Mouse (Mus musculus): ENCODE results near the gene Rps8. TPM values are rescaled to one million over a fixed set of nuclear protein-coding genes. Genes with fewer than 3 reads are reported as not detected.

Rps8 gene
- polyA plus RNA-seq, 1 experiment = 3,907 TPM

- Histone ChIP-seq H3K79me2 (ENCODE audit: control insufficient read depth, insufficient read depth) (peaks cover 7% of the 10 kb centered on the region), H3K4me3 (peak overlapping the region; percentile 20), H3ac (ENCODE audit: control insufficient read depth, insufficient read length) (no peak overlapping the region), H3K36me3 (ENCODE audit: control insufficient read depth, insufficient read depth) (peaks cover 3% of the 10 kb centered on the region), H3K27me3 (ENCODE audit: control insufficient read depth, insufficient read depth, insufficient read length) (no peaks in the 10 kb centered on the region), H3K4me2 (ENCODE audit: low read depth) (peak overlapping the region; percentile 60)
- TF ChIP-seq POLR2AphosphoS2 (IDR thresholded peaks at IDR 0.05; ENCODE audit: insufficient read length, low read depth) = no peak
Observed at GRCm38 (mm10) chr4:117123546-117124217, 32.4 kb downstream of the Rps8 start.

- TF ChIP-seq TCF12 (IDR thresholded peaks at IDR 0.05; ENCODE audit: insufficient read depth, poor library complexity, severe bottlenecking) = no peak
- no peak for TF ChIP-seq TCF3 (IDR thresholded peaks at IDR 0.05; ENCODE audit: insufficient read length, low read depth)
- no peak for TF ChIP-seq MAX (IDR thresholded peaks at IDR 0.05; ENCODE audit: low read depth)
- no peak for TF ChIP-seq CEBPB (IDR thresholded peaks at IDR 0.05; ENCODE audit: insufficient read depth, poor library complexity, severe bottlenecking)
- no peak for TF ChIP-seq POLR2A (IDR thresholded peaks at IDR 0.05; ENCODE audit: insufficient read length, low read depth)
- TF ChIP-seq E2F4 (IDR thresholded peaks at IDR 0.05; ENCODE audit: insufficient read depth) = no peak
- TF ChIP-seq SRF (IDR thresholded peaks at IDR 0.05; ENCODE audit: control insufficient read depth, insufficient read length, low read depth) = no peak
- TF ChIP-seq POLR2AphosphoS2 (IDR thresholded peaks at IDR 0.05; ENCODE audit: insufficient read length, low read depth) = no peak
- no peak for TF ChIP-seq USF1 (IDR thresholded peaks at IDR 0.05; ENCODE audit: low read depth)
- no peak for TF ChIP-seq REST (IDR thresholded peaks at IDR 0.05; ENCODE audit: insufficient read depth, insufficient read length)
- TF ChIP-seq MYOG (IDR thresholded peaks at IDR 0.05; ENCODE audit: control insufficient read depth in 1 of 3, insufficient read depth in 1 of 3, insufficient read length in 2 of 3, low read depth in 2 of 3) = no peak
- TF ChIP-seq MYOD1 (IDR thresholded peaks at IDR 0.05; ENCODE audit: control insufficient read depth in 1 of 3, insufficient read length in 2 of 3, low read depth in 2 of 3) = no peak
- H3K27me3 ChIP-seq (ENCODE audit: control insufficient read depth, insufficient read depth, insufficient read length) = no peaks in the 10 kb centered on the region
- peaks cover 7% of the 10 kb centered on the region for H3K79me2 ChIP-seq (ENCODE audit: control insufficient read depth, insufficient read depth)
- no peaks in the 10 kb centered on the region for H3K36me3 ChIP-seq (ENCODE audit: control insufficient read depth, insufficient read depth)
- peak overlapping the region; percentile 18 for H3K4me2 ChIP-seq (ENCODE audit: low read depth)
- no peak overlapping the region for H3ac ChIP-seq (ENCODE audit: control insufficient read depth, insufficient read length)
- no peak overlapping the region for H3K4me3 ChIP-seq
Observed at GRCm38 (mm10) chr4:117122209-117122608, 33.8 kb downstream of the Rps8 start.

- H3K27me3 ChIP-seq (ENCODE audit: control insufficient read depth, insufficient read depth, insufficient read length) = no peaks in the 10 kb centered on the region
- H3K36me3 ChIP-seq (ENCODE audit: control insufficient read depth, insufficient read depth) = no peaks in the 10 kb centered on the region
- peak overlapping the region; percentile 12 for H3ac ChIP-seq (ENCODE audit: control insufficient read depth, insufficient read length)
- peak overlapping the region; percentile 95 for H3K4me2 ChIP-seq (ENCODE audit: low read depth)
- H3K79me2 ChIP-seq (ENCODE audit: control insufficient read depth, insufficient read depth) = peaks cover 7% of the 10 kb centered on the region
- peak overlapping the region; percentile 50 for H3K4me3 ChIP-seq
- TF ChIP-seq USF1 (IDR thresholded peaks at IDR 0.05; ENCODE audit: low read depth) = no peak
- TF ChIP-seq CEBPB (IDR thresholded peaks at IDR 0.05; ENCODE audit: insufficient read depth, poor library complexity, severe bottlenecking) = peak; percentile 100
- no peak for TF ChIP-seq TCF12 (IDR thresholded peaks at IDR 0.05; ENCODE audit: insufficient read depth, poor library complexity, severe bottlenecking)
- TF ChIP-seq SRF (IDR thresholded peaks at IDR 0.05; ENCODE audit: control insufficient read depth, insufficient read length, low read depth) = no peak
- TF ChIP-seq POLR2AphosphoS2 (IDR thresholded peaks at IDR 0.05; ENCODE audit: insufficient read length, low read depth) = peak; percentile 73
- no peak for TF ChIP-seq E2F4 (IDR thresholded peaks at IDR 0.05; ENCODE audit: insufficient read depth)
- no peak for TF ChIP-seq REST (IDR thresholded peaks at IDR 0.05; ENCODE audit: insufficient read depth, insufficient read length)
- peak in 1 of 3 experiments; percentile 19 for TF ChIP-seq MYOD1 (IDR thresholded peaks at IDR 0.05; ENCODE audit: control insufficient read depth in 1 of 3, insufficient read length in 2 of 3, low read depth in 2 of 3)
- TF ChIP-seq POLR2A (IDR thresholded peaks at IDR 0.05; ENCODE audit: insufficient read length, low read depth) = peak; percentile 76
- TF ChIP-seq MYOG (IDR thresholded peaks at IDR 0.05; ENCODE audit: control insufficient read depth in 1 of 3, insufficient read depth in 1 of 3, insufficient read length in 2 of 3, low read depth in 2 of 3) = peak in 1 of 3 experiments; percentile 2
- peak; percentile 69 for TF ChIP-seq MAX (IDR thresholded peaks at IDR 0.05; ENCODE audit: low read depth)
- TF ChIP-seq TCF3 (IDR thresholded peaks at IDR 0.05; ENCODE audit: insufficient read length, low read depth) = no peak
Observed at GRCm38 (mm10) chr4:117120445-117121414, 35.3 kb downstream of the Rps8 start.

DNA sequence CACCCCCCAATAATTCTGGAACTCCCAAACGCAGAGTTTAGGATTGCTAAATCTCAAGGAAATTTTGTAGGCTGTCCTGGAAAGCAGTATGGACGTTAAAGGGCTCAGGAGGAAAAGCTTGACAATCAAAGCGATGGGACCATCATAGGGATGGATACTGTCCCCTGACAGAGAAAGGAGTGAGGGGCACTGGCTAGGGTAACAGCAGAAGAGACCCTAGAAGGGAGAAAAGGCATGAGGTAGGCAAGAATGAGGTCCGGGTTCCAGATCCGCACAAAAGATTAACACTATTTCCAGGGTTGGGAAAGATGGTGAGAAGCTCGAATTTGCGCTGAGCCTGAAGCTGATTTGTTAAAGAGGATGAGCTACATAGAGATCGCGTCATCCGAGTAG lies 36.0 kb downstream of the Rps8 start:
- no peak for TF ChIP-seq MYOG (IDR thresholded peaks at IDR 0.05; ENCODE audit: control insufficient read depth in 1 of 3, insufficient read depth in 1 of 3, insufficient read length in 2 of 3, low read depth in 2 of 3)
- Histone ChIP-seq H3K27me3 (ENCODE audit: control insufficient read depth, insufficient read depth, insufficient read length) (no peaks in the 10 kb centered on the region), H3K36me3 (ENCODE audit: control insufficient read depth, insufficient read depth) (no peaks in the 10 kb centered on the region), H3K4me3 (peak overlapping the region; percentile 50), H3K4me2 (ENCODE audit: low read depth) (peak overlapping the region; percentile 95), H3K79me2 (ENCODE audit: control insufficient read depth, insufficient read depth) (peaks cover 7% of the 10 kb centered on the region), H3ac (ENCODE audit: control insufficient read depth, insufficient read length) (peak overlapping the region; percentile 12)

GRCm38 (mm10) chr4:117119636-117120035 lies 36.4 kb downstream of the Rps8 start:
- Histone ChIP-seq H3K36me3 (ENCODE audit: control insufficient read depth, insufficient read depth) (no peaks in the 10 kb centered on the region), H3K27me3 (ENCODE audit: control insufficient read depth, insufficient read depth, insufficient read length) (no peaks in the 10 kb centered on the region), H3ac (ENCODE audit: control insufficient read depth, insufficient read length) (no peak overlapping the region), H3K79me2 (ENCODE audit: control insufficient read depth, insufficient read depth) (peaks cover 7% of the 10 kb centered on the region), H3K4me3 (peak overlapping the region; percentile 50), H3K4me2 (ENCODE audit: low read depth) (peak overlapping the region; percentile 95)
- TF ChIP-seq TCF12 (IDR thresholded peaks at IDR 0.05; ENCODE audit: insufficient read depth, poor library complexity, severe bottlenecking) (no peak), POLR2AphosphoS2 (IDR thresholded peaks at IDR 0.05; ENCODE audit: insufficient read length, low read depth) (no peak), USF1 (IDR thresholded peaks at IDR 0.05; ENCODE audit: low read depth) (no peak), POLR2A (IDR thresholded peaks at IDR 0.05; ENCODE audit: insufficient read length, low read depth) (no peak), TCF3 (IDR thresholded peaks at IDR 0.05; ENCODE audit: insufficient read length, low read depth) (no peak), SRF (IDR thresholded peaks at IDR 0.05; ENCODE audit: control insufficient read depth, insufficient read length, low read depth) (no peak), E2F4 (IDR thresholded peaks at IDR 0.05; ENCODE audit: insufficient read depth) (no peak), MAX (IDR thresholded peaks at IDR 0.05; ENCODE audit: low read depth) (no peak), MYOG (IDR thresholded peaks at IDR 0.05; ENCODE audit: control insufficient read depth in 1 of 3, insufficient read depth in 1 of 3, insufficient read length in 2 of 3, low read depth in 2 of 3) (no peak), CEBPB (IDR thresholded peaks at IDR 0.05; ENCODE audit: insufficient read depth, poor library complexity, severe bottlenecking) (no peak), REST (IDR thresholded peaks at IDR 0.05; ENCODE audit: insufficient read depth, insufficient read length) (no peak), MYOD1 (IDR thresholded peaks at IDR 0.05; ENCODE audit: control insufficient read depth in 1 of 3, insufficient read length in 2 of 3, low read depth in 2 of 3) (no peak)
